ENCODE assay signal across 8 mouse cellular contexts in genomic region chr9:98296383-98297201, GRCm38 (mm10). TPM values are rescaled to one million over a fixed set of nuclear protein-coding genes. Genes with fewer than 3 reads are reported as not detected.
DNase-seq lines count a peak whose midpoint lies in the region; ATAC-seq lines count a peak whose summit lies in the region.

No protein-coding gene starts in this region.

- peak overlapping the region; percentile 64 for H3K4me3 ChIP-seq in intestine, embryonic 14.5 days (ENCODE audit: low read depth, low read length)

- peak; percentile 86 to 87 for DNase-seq in adrenal gland, adult 18-20 months (ENCODE audit: low spot score in 2 of 2)
- DNase-seq in embryo, embryonic 11 days = peak; percentile 94
- peak; percentile 88 for DNase-seq in gastrocnemius, postnatal 25 days
- DNase-seq in intestine, embryonic 14.5 days (ENCODE audit: low spot score) = peak; percentile 92
- peak; percentile 63 to 75 for DNase-seq in left cerebral cortex, postnatal 14 days (ENCODE audit: low spot score in 2 of 2)
- peak; percentile 88 for DNase-seq in mesoderm, embryonic 11.5 days (ENCODE audit: low read depth, low spot score)
- peak; percentile 64 to 68 for DNase-seq in right cerebral cortex, postnatal 36 days (ENCODE audit: low spot score in 2 of 2)
- peak; percentile 89 for DNase-seq in yolk sac, embryonic 10.5 days (ENCODE audit: low spot score)

- H3K27ac ChIP-seq in intestine, embryonic 14.5 days (ENCODE audit: low read depth) = peak overlapping the region; percentile 70

- ATAC-seq in intestine, embryonic 14.5 days (replicated peaks; ENCODE audit: low FRiP score, low TSS enrichment, low read depth) = peak; percentile 91

- WGBS in intestine, embryonic 14.5 days = under 1% methylated on average over 56 of the region's 56 CpGs

- no peaks in the 10 kb centered on the region for H3K9me3 ChIP-seq in intestine, embryonic 14.5 days (ENCODE audit: control insufficient read depth, low read length)

- no peaks in the 10 kb centered on the region for H3K36me3 ChIP-seq in intestine, embryonic 14.5 days (ENCODE audit: control insufficient read depth, insufficient read depth, low read length)

- H3K4me2 ChIP-seq in intestine, embryonic 14.5 days (ENCODE audit: low read length) = peak overlapping the region; percentile 83

- peaks cover 6% of the 10 kb centered on the region for H3K4me1 ChIP-seq in intestine, embryonic 14.5 days (replicated peaks; ENCODE audit: control insufficient read depth, insufficient read depth, low read length)

- peak overlapping the region; percentile 61 for H3K9ac ChIP-seq in intestine, embryonic 14.5 days (ENCODE audit: low read length)

- no peaks in the 10 kb centered on the region for H3K27me3 ChIP-seq in intestine, embryonic 14.5 days (replicated peaks; ENCODE audit: control insufficient read depth, insufficient read depth, low read length)

- intact Hi-C loops in left cerebral cortex, postnatal 14 days (cut with DNase I) = no loop called here

RNA-seq across cellular contexts. Expression of gene Nmnat3, which starts 9.4 kb away (rescaled TPM):
- 10 to 100 TPM in 1 of 2 experiments, 1 to 10 TPM in 1; 9.8 to 13.6 TPM for total RNA-seq in adrenal gland, adult 18-20 months (2021)
- total RNA-seq in gastrocnemius, postnatal 25 days (2021) = 10 to 100 TPM; 12.1 to 12.9 TPM
- 10.5 and 12.8 TPM in 2 replicates for polyA plus RNA-seq in intestine, embryonic 14.5 days (2014; fragmentation: Nextera tagmentation; extraction: Ambion mirVana)
- total RNA-seq in left cerebral cortex, postnatal 14 days (2021) = 1 to 10 TPM in 1 of 2 experiments, under 1 TPM in 1; 0.48 to 1.0 TPM

Comparison
In these comparisons a context has a peak if more than half of its experiments do, and no peak if none do; other contexts are left out.
1. Peak in every context shown above with its lines: DNase-seq, ATAC-seq, H3K4me3 ChIP-seq and H3K27ac ChIP-seq.
2. RNA of gene Nmnat3, which starts 9.4 kb away (total RNA-seq): 9.8 to 13.6 TPM in adrenal gland, adult 18-20 months and 12.1 to 12.9 TPM in gastrocnemius, postnatal 25 days; 0.48 to 1.0 TPM in left cerebral cortex, postnatal 14 days; every median in the first group is over 4 times any median in the second.